Mouse (Mus musculus): Measurements from ENCODE around the gene Acsf3.

GRCm38 (mm10) chr8:122816965-122817364 is 41.7 kb downstream of the Acsf3 start:
- TF ChIP-seq CTCF (IDR thresholded peaks at IDR 0.05; ENCODE audit: extremely low read depth, insufficient read length, insufficient replicate concordance, low read depth, low read length) (no peak), POLR2A (IDR thresholded peaks at IDR 0.05; ENCODE audit: low read depth, low read length) (no peak)
